Mouse (Mus musculus) neural tube, embryonic 14.5 days (tissue): ENCODE results near the gene Gm8180. TPM values are rescaled to one million over a fixed set of nuclear protein-coding genes. Genes with fewer than 3 reads are reported as not detected.
A peak's percentile ranks its signal among the peaks of the same experiment; 100 is the strongest.
"Not testable (repeated sequence)": the region's sequence is repeated elsewhere in the genome, so short reads cannot be mapped to it uniquely, and the experiment has no call there.

Experiments
- ATAC-seq: fragments of 200-750 bp; cut with Nextera tagmentation; 2 replicates; pipeline ENCODE4 v1.8.0; 2017; ENCODE audit warnings: low read depth, mild to moderate bottlenecking, moderate TSS enrichment, moderate library complexity
- H3K27ac ChIP-seq: fragments of 300-500 bp; sonication (generic); 2 replicates; pipeline ENCODE4 v1.5.1; 2014; ENCODE audit warnings: low read depth, mild to moderate bottlenecking, control low read depth, low read length, moderate library complexity, mixed read lengths
- H3K27me3 ChIP-seq: fragments of 300-500 bp; sonication (generic); 2 replicates; pipeline ENCODE4 v1.6.1; 2014; ENCODE audit warnings: low read length; ENCODE audit not compliant: control insufficient read depth, insufficient read depth
- H3K36me3 ChIP-seq: fragments of 300-500 bp; sonication (generic); 2 replicates; pipeline ENCODE4 v1.6.1; 2014; ENCODE audit warnings: low read length, mixed read lengths; ENCODE audit not compliant: control insufficient read depth, insufficient read depth
- H3K4me1 ChIP-seq: fragments of 300-500 bp; sonication (generic); 2 replicates; pipeline ENCODE4 v1.6.1; 2014; ENCODE audit warnings: low read length; ENCODE audit not compliant: control insufficient read depth, insufficient read depth
- H3K4me2 ChIP-seq: fragments of 300-500 bp; sonication (generic); 2 replicates; pipeline ENCODE4 v1.6.1; 2014; ENCODE audit warnings: mild to moderate bottlenecking, low read depth, low read length, control low read depth
- H3K4me3 ChIP-seq: fragments of 300-500 bp; sonication (generic); 2 replicates; pipeline ENCODE4 v1.5.1; 2014; ENCODE audit warnings: low read depth, low read length, control low read depth, mixed read lengths
- H3K9ac ChIP-seq: fragments of 300-500 bp; sonication (generic); replicated peaks from 2 replicates; pipeline ENCODE4 v1.6.1; 2014; ENCODE audit warnings: low read depth, mild to moderate bottlenecking, control low read depth, low read length, mixed read lengths
- H3K9me3 ChIP-seq: fragments of 300-500 bp; sonication (generic); 2 replicates; pipeline ENCODE4 v1.6.1; 2016; ENCODE audit warnings: low read length; ENCODE audit not compliant: control insufficient read depth
- WGBS: fragments of 180-500 bp; shearing (Covaris S2); extraction: QIAGEN DNeasy Blood & Tissue Kit; methylation state at CpG from one replicate; pipeline ENCODE4 v1.1.7; 2014; 5-methylcytosine and 5-hydroxymethylcytosine counted together
- polyA plus RNA-seq: library from polyadenylated mRNA; unstranded; fragments of >200 nt; fragmentation: Nextera tagmentation; extraction: Ambion mirVana; gene quantifications from 2 replicates; pipeline ENCODE4 v1.2.1, GENCODE M21; 2014

The Gm8180 gene
- polyA plus RNA-seq: not detected in 2 replicates

DNA sequence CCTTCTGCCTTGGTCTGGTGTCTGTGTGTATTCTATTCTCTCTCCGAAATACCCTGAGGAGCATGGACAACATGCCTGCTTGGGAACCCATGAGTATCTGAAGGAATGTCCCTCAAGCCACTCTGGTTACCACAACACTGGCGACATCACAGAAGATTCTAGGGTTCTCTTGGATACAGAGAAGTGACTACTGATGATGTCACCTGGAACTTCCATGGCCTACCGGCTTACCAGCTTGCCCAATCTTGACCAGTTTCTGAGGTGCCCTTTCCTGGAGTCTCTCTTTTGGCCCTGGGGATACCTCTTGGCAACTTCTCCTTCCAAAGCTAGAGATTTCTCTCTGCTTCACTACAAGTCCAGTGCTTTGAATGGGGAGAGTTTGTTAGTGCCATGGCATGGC, at the start of gene Gm8180:
Gm8180 (minus strand) TSS at position 101 of the 400 bp plus-strand sequence.
- H3K27me3 ChIP-seq, H3K9ac ChIP-seq, H3K36me3 ChIP-seq, H3K4me1 ChIP-seq, H3K9me3 ChIP-seq, H3K4me2 ChIP-seq, H3K27ac ChIP-seq, H3K4me3 ChIP-seq, ATAC-seq: not testable (repeated sequence)
- WGBS: 95% methylated on average over 3 of the region's 3 CpGs

DNA sequence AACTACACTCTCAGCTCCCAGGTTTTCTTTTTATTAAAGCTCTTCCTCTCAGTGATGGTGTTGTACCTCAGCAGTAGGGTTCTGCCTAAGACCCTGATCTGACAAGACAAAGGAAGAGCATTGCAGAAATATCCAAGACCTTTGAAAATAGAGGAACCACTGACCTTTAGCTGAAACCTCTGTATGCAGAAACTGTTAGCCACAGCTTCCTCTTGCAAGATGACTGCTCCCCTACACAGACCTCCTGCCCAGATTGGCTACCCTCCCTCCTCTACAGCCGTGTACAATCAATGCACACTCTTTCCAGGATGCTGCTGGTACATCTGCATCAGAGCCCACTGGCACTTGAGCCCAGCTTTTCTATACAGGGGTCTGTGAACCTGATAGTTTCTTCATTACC, 45.8 kb upstream of the Gm8180 start:
- not testable (repeated sequence) for H3K4me3 ChIP-seq, H3K27me3 ChIP-seq, H3K4me1 ChIP-seq, ATAC-seq, H3K9me3 ChIP-seq, H3K4me2 ChIP-seq, H3K9ac ChIP-seq, H3K36me3 ChIP-seq, H3K27ac ChIP-seq
- whole genome bisulfite sequencing: 60% methylated on average over 1 of the region's 1 CpGs

GRCm38 (mm10) chr14:43824176-43824575, 39.6 kb upstream of the Gm8180 start:
- not testable (repeated sequence) for H3K36me3 ChIP-seq, H3K4me3 ChIP-seq
- WGBS: 92% methylated on average over 6 of the region's 6 CpGs

DNA sequence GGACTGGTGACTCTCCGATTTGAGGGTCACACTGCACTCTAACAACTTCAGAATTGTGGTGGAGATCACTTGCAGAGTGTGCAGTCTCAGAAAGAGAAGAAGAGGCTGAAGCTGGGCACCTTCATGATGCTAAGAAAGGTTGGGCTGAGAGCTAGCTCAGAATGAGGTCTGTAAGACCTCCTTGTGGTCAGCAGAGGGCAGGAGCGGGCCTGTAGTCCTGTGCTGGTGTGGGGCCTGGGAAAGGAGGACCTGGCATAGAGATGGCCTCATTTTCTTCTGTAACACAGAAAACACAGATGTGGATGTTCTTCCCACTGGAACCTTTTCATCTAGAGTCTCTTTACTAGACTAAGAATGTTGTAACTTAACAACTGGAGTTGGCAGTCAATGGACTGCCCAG, 37.3 kb upstream of the Gm8180 start:
- H3K4me2 ChIP-seq, H3K4me1 ChIP-seq: not testable (repeated sequence)
- 79% methylated on average over 1 of the region's 2 CpGs for WGBS

More at GRCm38 (mm10) chr14:43824176-43824575, 39.6 kb upstream of the Gm8180 start:
- H3K27ac ChIP-seq, H3K9me3 ChIP-seq, ATAC-seq, H3K4me2 ChIP-seq, H3K9ac ChIP-seq, H3K27me3 ChIP-seq, H3K4me1 ChIP-seq: not testable (repeated sequence)

GRCm38 (mm10) chr14:43812458-43812857, 27.9 kb upstream of the Gm8180 start:
- not testable (repeated sequence) for H3K4me3 ChIP-seq, H3K27ac ChIP-seq, H3K4me1 ChIP-seq, H3K4me2 ChIP-seq, H3K9me3 ChIP-seq, ATAC-seq, H3K36me3 ChIP-seq, H3K27me3 ChIP-seq, H3K9ac ChIP-seq
- WGBS: 61% methylated on average over 6 of the region's 9 CpGs

More for the DNA sequence above, 37.3 kb upstream of the Gm8180 start:
- H3K9me3 ChIP-seq, H3K27ac ChIP-seq, H3K27me3 ChIP-seq, H3K36me3 ChIP-seq, H3K9ac ChIP-seq, H3K4me3 ChIP-seq, ATAC-seq: not testable (repeated sequence)

- H3K4me1 ChIP-seq, H3K36me3 ChIP-seq, ATAC-seq, H3K27me3 ChIP-seq, H3K9me3 ChIP-seq, H3K27ac ChIP-seq, H3K9ac ChIP-seq, H3K4me3 ChIP-seq, H3K4me2 ChIP-seq: not testable (repeated sequence)
- 64% methylated on average over 4 of the region's 4 CpGs for WGBS
Observed at GRCm38 (mm10) chr14:43808142-43808541, 23.6 kb upstream of the Gm8180 start.

- ATAC-seq, H3K27me3 ChIP-seq, H3K4me3 ChIP-seq, H3K27ac ChIP-seq, H3K9ac ChIP-seq, H3K4me2 ChIP-seq, H3K9me3 ChIP-seq, H3K36me3 ChIP-seq, H3K4me1 ChIP-seq: not testable (repeated sequence)
- WGBS: 15% methylated on average over 7 of the region's 7 CpGs
Observed at GRCm38 (mm10) chr14:43804435-43804834, 19.9 kb upstream of the Gm8180 start.

DNA sequence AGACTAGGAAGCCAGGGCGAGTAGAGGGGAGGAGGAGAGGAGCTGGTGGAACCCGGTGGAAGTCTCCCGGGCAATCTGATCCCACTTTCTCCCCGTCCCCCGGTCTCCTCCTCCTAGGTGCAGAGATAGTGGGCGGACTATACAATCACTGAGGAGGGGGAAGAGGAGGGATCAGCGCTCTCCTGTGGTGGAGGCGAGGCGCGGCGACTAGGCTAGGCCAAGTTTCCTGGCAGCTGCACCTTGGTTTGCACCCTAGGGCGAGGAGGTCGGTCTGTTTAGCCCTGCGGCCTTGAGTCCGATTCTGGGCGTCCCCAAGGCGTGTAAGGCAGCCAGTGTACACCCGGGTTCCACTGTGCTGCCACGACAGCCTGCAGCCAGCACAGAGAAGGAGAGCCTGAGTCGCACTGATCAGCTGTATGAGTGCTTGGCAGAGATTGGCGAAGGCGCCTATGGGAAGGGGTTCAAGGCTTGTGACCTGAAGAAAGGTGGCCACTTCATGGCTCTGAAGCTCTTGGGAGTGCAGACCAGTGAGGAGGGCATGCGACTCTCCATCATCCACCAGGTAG, 12.4 kb upstream of the Gm8180 start:
- H3K4me3 ChIP-seq, H3K27ac ChIP-seq, H3K9me3 ChIP-seq, H3K27me3 ChIP-seq, H3K36me3 ChIP-seq, H3K4me1 ChIP-seq, H3K9ac ChIP-seq: not testable (repeated sequence)
- WGBS: 10% methylated on average over 23 of the region's 23 CpGs
- H3K4me2 ChIP-seq: peak overlapping the region; percentile 38
- peak; percentile 74; the same call in 1 of the 2 replicates for ATAC-seq

GRCm38 (mm10) chr14:43796069-43796904, 11.7 kb upstream of the Gm8180 start:
- H3K9ac ChIP-seq: no peak overlapping the region
- ATAC-seq: peak; percentile 85; the same call in 1 of the 2 replicates
- H3K9me3 ChIP-seq: no peaks in the 10 kb centered on the region
- no peaks in the 10 kb centered on the region for H3K4me1 ChIP-seq
- no peak overlapping the region for H3K27ac ChIP-seq
- no peaks in the 10 kb centered on the region for H3K27me3 ChIP-seq
- no peak overlapping the region; the same call in 1 of the 2 replicates for H3K4me3 ChIP-seq
- H3K36me3 ChIP-seq: no peaks in the 10 kb centered on the region
- H3K4me2 ChIP-seq: peak overlapping the region; percentile 38
- WGBS: 15% methylated on average over 14 of the region's 14 CpGs
